Mouse (Mus musculus) ovary, postnatal 36 days (tissue): ENCODE measurements around the gene Tcl1b1.
"Not testable (repeated sequence)": the region's sequence is repeated elsewhere in the genome, so short reads cannot be mapped to it uniquely, and the experiment has no call there.

ENCODE experiments used
- DNase-seq: peaks from one replicate; pipeline ENCODE4 v3.0.0; 2022; ENCODE audit warnings: low spot score, mixed read lengths

Tcl1b1 gene

GRCm38 (mm10) chr12:105159390-105159789 lies at the start of gene Tcl1b1:
Gene Tcl1b1, plus strand, starts transcription at chr12:105159690.
- no peak for DNase-seq

GRCm38 (mm10) chr12:105109812-105110211 lies 49.7 kb upstream of the Tcl1b1 start:
- DNase-seq: no peak

DNA sequence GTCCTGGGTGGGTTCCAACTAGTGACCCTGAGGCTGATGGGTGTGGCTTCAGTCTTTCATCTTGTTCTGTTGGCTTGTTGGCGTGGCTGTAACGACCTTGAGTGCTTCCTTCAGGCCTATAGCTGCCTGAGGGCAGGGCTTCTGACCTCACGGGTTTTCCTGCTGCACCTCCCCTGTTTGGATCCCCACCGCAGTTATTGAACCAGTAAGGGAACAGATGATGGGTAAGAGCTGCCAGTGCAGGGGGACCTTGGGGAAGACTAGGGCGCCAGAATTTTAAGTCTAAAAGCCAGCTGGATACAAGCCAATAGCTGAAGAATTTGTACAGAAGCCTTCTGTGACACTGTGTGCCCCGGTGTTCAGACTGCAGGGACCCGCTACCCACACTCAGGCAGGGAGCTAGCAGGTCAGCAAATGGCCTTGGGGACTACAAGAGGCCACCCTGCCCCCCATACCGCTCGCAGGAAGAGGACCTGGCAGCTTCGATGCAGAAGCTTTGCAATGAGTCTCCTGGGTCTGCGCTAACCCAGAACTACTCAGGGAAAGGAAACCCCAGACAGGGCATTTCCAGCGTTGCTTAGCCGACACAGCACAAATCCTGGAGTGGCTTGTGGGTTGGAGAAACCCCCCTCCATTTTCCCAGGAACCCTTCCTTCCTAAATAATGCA lies 47.0 kb upstream of the Tcl1b1 start:
- DNase-seq: no peak

DNA sequence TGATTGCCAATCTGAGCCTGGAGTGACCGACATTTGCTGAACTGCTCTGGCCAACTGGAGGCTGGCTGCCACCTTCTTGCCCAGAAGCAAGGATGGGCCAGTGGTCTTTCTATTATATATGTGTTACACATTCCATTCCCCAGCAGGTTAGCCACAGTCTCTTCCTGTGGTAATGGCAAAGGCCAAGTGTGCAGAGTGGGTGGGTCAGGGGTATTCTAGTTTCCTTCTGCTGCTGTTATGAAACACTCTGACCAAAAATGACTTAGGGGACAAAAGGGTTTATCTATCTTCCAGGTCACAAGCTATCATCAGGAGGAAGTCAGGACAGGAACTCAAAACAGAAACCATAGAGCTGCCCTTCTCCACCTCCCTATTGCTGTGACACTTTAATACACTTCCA lies 42.8 kb upstream of the Tcl1b1 start:
- no peak for DNase-seq

DNA sequence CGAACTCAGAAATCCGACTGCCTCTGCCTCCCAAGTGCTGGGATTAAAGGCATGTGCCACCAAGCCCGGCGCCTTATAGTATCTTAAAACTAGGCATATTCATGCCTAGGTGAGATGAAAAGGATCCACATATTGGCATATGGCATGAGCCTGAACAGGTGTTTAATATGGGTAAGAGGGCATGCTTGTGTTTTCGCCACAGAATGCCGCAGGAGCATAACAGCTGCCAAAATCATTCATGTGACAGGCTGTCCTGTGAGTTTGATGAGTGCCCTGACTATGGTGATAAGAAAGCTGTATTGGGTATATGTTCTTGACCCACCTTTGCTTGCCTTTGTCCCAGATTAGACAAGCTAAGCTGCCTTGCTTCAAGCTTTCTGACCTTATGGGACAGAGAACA lies 34.1 kb upstream of the Tcl1b1 start:
- DNase-seq: no peak

GRCm38 (mm10) chr12:105126516-105126915 lies 33.0 kb upstream of the Tcl1b1 start:
- DNase-seq: no peak

GRCm38 (mm10) chr12:105127607-105128006 lies 31.9 kb upstream of the Tcl1b1 start:
- DNase-seq: no peak

- not testable (repeated sequence) for DNase-seq
Measured at GRCm38 (mm10) chr12:105129494-105130205, 29.8 kb upstream of the Tcl1b1 start.

- not testable (repeated sequence) for DNase-seq
Measured at GRCm38 (mm10) chr12:105134167-105134566, 25.3 kb upstream of the Tcl1b1 start.

DNA sequence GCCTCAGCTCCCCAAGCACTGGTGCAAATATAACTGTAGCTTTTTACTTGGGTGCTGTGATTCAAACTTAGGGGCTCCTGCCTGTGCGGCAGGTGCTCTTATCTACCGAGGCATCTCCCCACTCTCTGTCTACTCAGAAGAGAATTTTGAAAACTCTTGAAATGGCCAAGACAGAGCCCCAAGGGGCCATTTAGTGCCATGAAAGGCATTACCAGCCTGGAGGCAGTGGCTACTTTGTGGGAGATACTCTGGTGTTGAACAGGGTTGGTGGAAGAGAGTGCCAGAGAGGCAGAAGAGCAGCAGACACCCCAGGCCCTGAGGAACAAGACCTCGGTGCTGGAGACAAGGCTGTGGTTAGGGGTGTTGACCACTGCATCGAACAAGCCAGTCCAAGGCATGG lies 24.7 kb upstream of the Tcl1b1 start:
- DNase-seq: not testable (repeated sequence)

DNA sequence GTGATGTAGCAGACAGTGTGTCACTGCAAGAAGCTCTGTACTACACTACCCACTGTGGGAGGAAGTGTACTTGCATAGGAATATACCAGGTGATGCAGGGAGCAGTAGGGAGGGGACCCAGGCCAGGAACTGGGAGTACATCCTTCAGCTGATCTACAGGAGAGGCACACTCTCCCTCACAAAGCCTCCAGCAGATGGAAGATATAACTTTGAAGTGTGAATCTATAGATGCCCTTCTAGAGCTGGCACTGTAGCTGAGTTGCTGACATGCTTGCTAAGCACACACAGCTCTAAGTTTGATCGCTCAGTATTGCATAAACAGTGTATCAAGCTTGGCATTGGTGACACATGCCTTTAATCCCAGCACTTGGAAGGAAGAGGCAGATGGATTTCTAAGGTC lies 21.8 kb upstream of the Tcl1b1 start:
- DNase-seq: not testable (repeated sequence)

- DNase-seq: no peak
Measured at GRCm38 (mm10) chr12:105143096-105143495, 16.4 kb upstream of the Tcl1b1 start.

GRCm38 (mm10) chr12:105144928-105145327 lies 14.6 kb upstream of the Tcl1b1 start:
- not testable (repeated sequence) for DNase-seq

GRCm38 (mm10) chr12:105145714-105146113 lies 13.8 kb upstream of the Tcl1b1 start, which contains the start of gene Tcl1b2:
Gene Tcl1b2, plus strand, starts transcription at chr12:105146014.
- no peak for DNase-seq

- DNase-seq: not testable (repeated sequence)
Measured at GRCm38 (mm10) chr12:105155286-105155685, 4.2 kb upstream of the Tcl1b1 start.

DNA sequence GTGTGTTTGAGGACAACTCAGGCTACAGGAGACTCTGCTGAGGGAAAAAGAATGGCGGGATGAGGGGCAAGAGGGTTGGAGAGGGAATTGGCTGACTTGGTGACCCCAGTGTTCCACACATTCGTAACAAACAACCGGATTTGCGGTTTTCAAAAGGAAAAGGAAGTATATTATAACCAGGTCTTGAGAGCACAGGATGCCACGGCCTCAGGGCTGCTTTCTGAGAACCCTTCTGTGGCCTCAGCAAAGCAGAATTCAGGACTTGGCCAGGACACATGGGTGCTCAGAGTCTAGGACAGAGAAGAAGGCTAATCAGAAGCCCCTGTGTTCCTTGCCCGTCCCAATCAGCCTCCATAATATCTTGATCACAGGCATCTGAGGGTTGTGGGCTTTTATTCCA lies 648 bp upstream of the Tcl1b1 start:
- no peak for DNase-seq

GRCm38 (mm10) chr12:105166734-105167133 lies 7.2 kb downstream of the Tcl1b1 start:
- no peak for DNase-seq

- DNase-seq: no peak
Measured at GRCm38 (mm10) chr12:105173366-105173765, 13.9 kb downstream of the Tcl1b1 start.

DNA sequence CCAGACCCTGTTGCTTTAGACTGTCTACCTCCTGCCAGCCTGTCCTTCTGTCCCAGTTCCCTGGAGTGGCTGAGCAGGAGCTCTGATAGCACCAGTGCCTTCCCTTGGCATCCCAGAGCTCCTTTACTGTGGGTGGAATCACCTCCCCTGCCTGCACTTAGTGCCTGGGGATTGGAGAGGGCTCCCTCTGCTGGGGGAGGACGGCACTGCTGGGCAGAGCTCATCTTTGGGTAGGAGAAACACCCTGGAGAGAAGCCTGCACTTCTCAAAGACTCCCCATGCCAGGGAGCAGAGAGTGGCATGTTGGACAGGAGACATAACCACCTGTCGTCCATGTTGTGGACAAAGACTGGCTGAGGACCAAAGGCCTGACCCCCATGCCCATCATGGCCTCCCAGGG lies 14.8 kb downstream of the Tcl1b1 start:
- DNase-seq: peak; percentile 59

DNA sequence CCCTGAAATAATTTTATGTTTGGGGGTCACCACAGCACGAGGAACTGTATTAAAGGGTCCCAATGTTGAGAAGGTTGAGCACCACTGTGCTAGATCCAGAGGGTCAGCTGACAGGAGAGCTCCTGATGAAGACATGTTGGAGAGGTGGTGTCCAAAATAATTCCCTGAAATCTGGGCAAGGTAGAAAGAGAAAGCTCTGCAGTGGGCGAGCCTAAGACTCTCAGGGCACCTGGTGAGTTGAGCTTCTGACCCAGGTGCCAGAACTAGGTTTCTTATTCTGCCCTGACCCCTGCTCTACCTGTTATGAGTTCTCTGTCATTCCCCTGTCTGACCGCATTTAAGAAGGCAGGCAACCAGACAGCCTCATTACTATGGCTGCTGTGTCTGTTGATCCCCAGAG lies 16.6 kb downstream of the Tcl1b1 start, which contains the start of gene Tcl1b5:
Gene Tcl1b5 (plus strand): TSS at position 301 of the 400 bp plus-strand sequence.
- DNase-seq: not testable (repeated sequence)

DNA sequence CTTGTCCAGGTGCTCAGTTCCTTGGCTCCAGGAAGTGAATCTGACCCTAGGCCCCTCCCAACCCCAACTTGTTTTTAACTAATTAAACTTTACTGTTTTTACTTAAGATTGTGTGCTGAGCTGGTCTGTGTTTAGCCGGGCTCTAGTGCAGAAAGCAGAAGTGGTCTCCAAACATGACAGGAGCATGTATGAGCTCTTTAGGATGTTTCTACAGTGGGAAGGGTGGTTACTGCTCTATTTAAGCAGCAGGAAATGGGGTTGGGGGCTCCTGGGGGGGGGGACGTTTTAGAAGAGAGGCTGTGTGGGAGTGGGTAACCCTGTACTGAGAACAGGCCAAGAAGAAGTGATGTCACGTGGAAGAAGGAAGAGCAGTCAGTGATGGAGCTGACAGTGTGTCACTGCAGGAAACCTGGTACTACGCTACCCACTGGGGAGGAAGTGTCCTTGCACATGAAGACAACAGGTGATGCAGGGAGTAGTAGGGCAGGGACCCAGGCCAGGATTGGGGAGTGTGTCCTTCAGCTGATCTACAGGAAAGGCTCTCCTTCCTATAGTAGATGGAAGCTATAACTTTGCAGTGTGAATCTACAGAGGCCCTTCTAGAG lies 21.7 kb downstream of the Tcl1b1 start:
- DNase-seq: not testable (repeated sequence)

GRCm38 (mm10) chr12:105188980-105189379 lies 29.5 kb downstream of the Tcl1b1 start:
- peak; percentile 12 for DNase-seq

- not testable (repeated sequence) for DNase-seq
Measured at GRCm38 (mm10) chr12:105190743-105191142, 31.3 kb downstream of the Tcl1b1 start, which contains the start of gene Tcl1b3. Gene Tcl1b3, plus strand, starts transcription at chr12:105191043.
